Mouse (Mus musculus) frontal cortex, postnatal 36 days (tissue): ENCODE measurements around the gene Hhex.
A peak's percentile ranks its signal among the peaks of the same experiment; 100 is the strongest.

Experiments used
- DNase-seq, 2 experiments: peaks; one replicate each; pipeline ENCODE4 v3.0.0; 2022; ENCODE audit warnings: low spot score in 2 of 2

Gene Hhex

GRCm38 (mm10) chr19:37434263-37434951 is at the start of gene Hhex:
Gene Hhex, plus strand, starts transcription at chr19:37434810.
- DNase-seq: no peak

GRCm38 (mm10) chr19:37386126-37386525 is 48.5 kb upstream of the Hhex start:
- no peak for DNase-seq

GRCm38 (mm10) chr19:37391869-37392268 is 42.7 kb upstream of the Hhex start:
- DNase-seq: no peak

DNA sequence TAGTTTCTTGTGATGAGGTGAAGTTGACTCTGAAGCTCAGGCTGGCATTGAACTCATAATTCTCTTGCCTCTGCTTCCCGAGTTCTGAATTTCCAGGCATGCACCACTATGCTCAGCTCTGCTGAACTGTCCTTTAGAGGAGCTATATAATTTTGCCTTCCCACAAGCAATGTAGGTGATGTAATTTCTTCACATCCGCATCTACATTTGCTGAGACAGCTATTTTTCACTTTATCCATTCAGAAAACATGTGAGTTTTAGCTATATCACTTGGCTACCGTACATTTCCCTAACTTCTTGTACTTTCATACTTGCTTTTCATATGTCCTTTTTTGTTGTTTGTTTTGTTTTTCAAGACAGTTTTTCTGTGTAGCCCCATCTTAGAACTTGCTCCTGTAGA is 38.3 kb upstream of the Hhex start:
- no peak for DNase-seq

DNA sequence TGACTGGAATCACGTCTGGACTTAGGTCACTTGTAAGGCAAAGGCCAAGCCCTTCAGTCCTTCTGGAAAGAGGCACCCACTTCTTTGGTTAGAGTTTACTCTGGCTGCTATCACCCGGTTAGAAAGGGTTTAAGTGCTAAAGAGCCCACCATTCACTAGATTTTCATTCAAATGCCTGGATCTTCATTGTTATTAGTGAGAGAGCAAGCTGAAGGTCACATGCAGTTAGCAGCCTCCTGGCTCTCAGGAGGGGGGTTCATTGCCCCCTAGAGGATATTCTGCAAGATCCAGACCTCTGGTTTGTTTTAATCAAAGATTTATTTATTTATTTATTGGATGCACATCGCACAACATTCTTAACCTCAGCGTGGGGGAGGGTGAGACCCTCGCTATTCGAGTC is 33.7 kb upstream of the Hhex start:
- no peak for DNase-seq

DNA sequence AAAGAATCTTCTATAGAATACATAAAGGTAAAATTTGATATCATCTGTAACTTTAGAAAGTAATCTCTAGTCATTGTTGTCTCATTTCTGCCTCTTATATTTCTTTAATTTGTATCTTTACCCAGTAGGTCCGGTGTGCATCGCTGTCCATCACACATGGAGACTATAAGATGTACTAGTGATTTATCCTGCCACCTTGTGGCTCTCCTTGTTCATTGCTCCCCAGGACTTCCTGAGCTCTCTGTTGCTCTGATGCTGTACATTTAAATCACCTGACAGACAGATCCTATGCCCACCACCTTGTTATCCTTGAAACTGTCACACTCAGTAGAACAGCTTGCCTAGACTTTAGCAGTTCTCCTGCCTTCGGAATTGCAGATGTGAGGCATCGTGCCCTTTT is 16.3 kb upstream of the Hhex start:
- DNase-seq: peak in 1 of 2 experiments; percentile 59

DNA sequence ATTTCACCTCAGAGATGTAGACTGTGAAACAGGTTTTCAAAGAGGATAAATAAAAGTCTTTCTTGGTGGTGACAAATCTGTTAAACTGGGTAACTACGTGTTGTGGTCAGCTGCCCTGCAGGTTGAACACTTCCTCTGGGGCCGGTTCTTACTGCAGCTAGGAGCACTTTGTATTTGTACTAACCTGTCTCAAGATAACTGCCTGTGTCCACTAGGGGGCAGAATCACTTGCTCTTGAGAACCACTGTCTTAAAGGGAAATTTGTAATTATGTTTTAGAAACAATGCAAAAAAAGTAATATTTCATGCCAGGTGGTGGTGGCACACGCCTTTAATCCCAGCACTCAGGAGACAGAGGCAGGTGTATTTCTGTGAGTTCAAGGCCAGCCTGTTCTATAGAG is 15.0 kb upstream of the Hhex start:
- DNase-seq: peak in 1 of 2 experiments; percentile 66

GRCm38 (mm10) chr19:37428589-37428988 is 6.0 kb upstream of the Hhex start:
- DNase-seq: no peak

- no peak for DNase-seq
These were observed 3.4 kb upstream of the Hhex start for GRCm38 (mm10) chr19:37431139-37431756.

- DNase-seq: no peak
These were observed 1.6 kb upstream of the Hhex start for GRCm38 (mm10) chr19:37432868-37433570.

- DNase-seq: no peak
These were observed 731 bp upstream of the Hhex start for GRCm38 (mm10) chr19:37433895-37434262.

DNA sequence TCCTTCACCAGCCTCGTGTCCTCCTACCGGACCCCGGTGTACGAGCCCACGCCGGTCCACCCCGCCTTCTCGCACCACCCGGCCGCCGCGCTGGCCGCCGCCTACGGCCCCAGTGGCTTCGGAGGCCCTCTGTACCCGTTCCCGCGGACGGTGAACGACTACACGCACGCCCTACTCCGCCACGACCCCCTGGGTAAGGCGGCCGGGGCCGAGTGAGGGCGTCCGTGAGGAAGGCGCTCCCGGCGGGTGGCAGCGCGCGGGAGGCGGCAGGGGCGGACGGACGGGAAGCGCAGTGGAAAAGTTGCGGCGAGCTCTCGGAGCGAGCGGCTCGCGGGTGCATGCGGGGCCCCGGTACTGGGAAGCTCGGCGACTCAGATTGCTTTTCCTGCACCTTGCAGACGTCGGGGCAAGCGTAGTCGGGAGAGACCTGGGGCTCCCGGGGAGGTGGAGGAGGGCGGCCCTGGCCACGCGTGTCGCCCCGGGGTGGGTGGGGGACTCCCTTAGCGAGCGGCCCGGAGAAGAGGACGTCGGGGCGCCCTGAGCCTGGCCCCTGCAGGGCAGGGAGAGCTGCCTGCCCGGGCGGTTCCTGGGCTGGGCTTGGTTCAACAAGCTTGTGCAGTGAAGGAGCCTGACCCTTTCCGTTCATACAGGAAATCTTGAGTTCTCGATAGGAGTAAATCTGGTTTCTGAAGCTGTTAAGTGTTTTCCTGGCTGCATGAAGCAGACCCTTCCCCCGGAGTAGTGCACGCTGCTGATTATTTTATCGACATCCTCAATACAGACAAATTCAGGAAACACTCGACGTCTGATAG is 637 bp downstream of the Hhex start:
- no peak for DNase-seq

DNA sequence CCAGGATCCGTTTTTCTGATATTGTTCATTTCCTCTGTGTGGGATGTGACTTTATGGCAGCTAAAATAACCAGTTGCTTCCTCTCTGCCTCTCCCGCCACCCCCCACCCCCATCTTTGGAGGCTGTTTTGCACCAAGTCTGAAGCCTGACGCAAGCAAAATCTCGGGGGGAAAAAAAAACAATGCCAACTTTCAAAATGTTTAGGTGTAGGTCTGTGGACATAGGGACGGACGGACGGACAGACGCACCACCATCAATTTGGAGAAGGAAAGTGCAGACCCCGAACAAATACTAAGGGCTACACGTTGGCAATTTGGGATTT is 1.2 kb downstream of the Hhex start:
- DNase-seq: no peak

GRCm38 (mm10) chr19:37436514-37437288 is 2.1 kb downstream of the Hhex start:
- DNase-seq: no peak

DNA sequence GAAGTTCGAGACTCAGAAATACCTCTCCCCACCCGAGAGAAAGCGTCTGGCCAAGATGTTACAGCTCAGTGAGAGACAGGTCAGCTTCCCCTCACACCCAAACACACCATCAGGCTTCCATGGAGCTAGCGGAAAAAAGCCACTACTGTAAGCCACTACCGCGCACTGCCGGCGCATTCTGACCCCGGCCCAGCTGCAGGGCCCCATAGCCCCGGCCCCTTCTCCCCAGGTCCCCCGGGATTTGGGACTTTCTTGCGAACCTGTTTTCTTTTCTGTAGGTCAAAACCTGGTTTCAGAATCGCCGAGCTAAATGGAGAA is 2.6 kb downstream of the Hhex start:
- DNase-seq: no peak

DNA sequence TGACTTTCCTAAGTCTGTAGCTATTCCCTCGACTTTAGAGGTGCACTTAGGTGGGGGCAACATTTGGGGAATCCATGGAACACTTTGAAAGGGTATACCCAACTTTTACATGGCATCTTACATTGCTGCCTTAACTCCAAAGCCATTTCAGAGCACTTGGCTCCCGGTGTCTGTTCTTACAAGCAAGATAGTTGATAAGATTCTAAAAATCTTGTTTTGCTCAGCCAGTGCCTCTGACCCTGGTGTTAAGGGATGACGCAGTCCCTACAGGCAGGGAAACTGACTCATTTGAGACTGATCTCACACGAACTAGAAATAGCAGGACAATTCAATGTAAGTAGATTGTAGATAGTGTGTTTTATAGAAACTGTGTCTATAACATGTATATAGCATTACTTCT is 5.6 kb downstream of the Hhex start:
- no peak for DNase-seq

DNA sequence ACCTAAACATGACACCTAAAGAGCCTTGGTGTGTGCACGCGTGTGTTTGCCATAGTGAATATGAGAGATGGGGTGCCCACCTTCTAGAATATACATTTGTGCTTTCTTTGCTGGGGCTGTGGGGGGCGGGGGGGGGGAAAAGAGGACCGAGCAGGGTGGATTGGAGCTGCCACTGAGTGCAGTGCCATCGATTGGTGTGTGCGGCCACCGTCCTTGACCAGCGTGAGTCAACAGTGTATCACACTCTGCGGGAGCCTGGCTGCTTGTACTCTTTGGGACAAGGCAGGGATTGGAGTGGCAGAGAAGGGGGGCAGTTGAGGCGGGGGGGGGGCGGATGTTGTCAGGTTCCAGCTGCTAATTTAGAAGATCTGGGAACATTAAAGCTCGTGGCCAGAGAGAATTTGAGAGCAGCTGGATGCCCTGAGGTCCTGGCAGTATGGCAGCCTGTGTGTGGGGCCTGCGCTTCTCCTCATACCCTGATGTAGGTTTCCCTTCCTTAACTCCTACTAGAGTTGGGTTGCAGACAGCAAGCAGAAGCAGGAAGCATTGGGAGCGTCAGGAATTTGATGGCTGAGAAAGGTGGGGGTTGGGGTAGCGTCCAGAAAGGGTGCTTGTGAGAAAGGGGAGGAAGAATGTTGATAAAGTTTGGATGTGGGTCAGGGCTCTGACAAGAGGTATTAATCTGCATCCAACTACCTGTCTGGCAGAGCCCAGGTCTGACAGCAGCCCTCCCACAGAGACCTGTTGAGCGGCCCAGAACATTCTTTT is 6.3 kb downstream of the Hhex start:
- DNase-seq: no peak

DNA sequence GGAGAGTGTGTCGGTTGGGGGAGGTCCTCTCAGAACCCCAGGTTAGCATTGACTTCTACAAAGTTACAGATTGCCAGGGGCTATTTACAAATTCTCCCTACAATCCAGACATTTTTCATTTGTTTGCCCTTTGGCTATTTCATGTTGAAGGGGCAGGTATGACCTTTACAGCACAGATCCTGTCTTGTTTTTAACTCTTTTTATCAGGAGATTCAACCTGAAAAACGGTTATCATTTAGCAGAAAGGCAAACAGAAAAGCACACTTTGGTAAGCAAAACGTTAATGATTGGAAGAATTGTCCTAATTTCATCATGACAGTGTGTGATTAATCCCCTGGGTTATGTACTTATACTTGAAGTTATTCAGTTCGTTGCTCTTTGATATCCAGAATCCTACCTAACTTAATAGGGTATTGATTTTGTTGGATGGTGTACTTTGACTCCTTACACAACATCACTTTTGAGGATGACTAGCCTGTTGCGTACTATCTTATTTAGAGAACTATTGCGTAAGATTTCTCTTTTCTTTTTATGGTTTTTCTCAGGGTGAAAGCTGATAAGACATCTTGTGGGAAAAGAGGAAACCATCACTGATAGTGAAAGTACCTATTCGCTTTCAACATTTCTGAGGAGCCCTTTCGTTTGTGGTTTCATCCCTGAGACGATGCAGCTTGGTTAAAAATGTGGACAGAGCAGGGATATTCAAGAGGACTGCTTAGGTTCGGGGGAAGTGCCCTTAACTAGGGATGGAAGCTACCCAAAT is 8.1 kb downstream of the Hhex start:
- no peak for DNase-seq

GRCm38 (mm10) chr19:37443631-37444140 is 9.1 kb downstream of the Hhex start:
- no peak for DNase-seq

DNA sequence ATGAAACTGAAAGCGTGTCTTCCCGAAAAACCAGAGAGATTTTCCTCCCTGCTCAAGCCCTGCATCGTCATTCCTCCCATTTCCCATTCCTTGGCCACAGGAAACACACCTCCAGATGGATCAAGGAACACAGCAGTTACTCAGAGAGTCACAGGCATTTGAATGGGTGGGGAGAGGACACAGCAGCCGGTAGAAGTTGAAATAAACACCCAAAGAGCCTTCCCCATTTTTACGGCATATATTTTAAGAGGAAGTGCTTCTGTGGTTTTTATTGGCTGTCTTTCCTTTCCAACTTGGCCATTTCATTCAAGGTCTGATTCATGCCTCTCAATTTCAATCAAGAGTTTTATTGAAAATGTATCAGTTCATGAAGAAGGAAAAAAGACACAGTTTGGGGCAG is 13.6 kb downstream of the Hhex start:
- DNase-seq: no peak
